Mouse (Mus musculus) cortical plate, adult 2 months (tissue): ENCODE measurements at regions not wholly inside any gene's neighbourhood (a gene's known extent, or its start where the extent isn't known, plus 50 kb on each side); places are given as distances from the start of the nearest gene placed in this dataset.

Experiments
- CTCF ChIP-seq: fragments of 200-500 bp; IDR thresholded peaks from 2 replicates; pipeline ENCODE4 v1.5.1; 2011; ENCODE audit warnings: mild to moderate bottlenecking, control low read depth, low read length; ENCODE audit not compliant: insufficient read depth; ENCODE audit errors: extremely low read depth
- POLR2A ChIP-seq: fragments of 200-500 bp; IDR thresholded peaks from 2 replicates; pipeline ENCODE4 v1.6.1; 2011; ENCODE audit warnings: mild to moderate bottlenecking, low read length, control low read depth; ENCODE audit not compliant: insufficient read depth; ENCODE audit errors: extremely low read depth

DNA sequence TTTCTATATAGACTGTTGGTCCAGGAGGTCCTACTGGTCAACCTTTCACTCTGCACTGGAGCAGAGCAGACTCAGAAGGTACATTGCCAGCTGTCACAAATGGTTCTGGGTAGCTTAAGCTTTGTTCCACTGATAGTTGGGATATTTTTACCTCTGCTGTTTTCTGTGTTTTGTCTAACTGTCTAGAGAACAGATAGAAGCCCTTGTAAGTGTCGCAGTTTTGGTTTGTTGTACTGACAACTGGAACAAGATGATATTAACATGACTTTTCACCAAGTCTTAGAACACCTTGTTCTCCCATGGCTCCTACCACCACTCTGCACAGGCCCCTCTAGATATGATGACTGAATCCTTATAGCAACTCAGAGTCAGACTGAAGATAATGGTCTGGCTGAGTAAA lies 199.9 kb upstream of the Trib2 start:
- no peak for TF ChIP-seq POLR2A
- no peak for TF ChIP-seq CTCF
